Mouse (Mus musculus) forebrain, embryonic 10.5 days (tissue): ENCODE measurements around the gene Mtfr1l. TPM values are rescaled to one million over a fixed set of nuclear protein-coding genes. Genes with fewer than 3 reads are reported as not detected.

Source experiments
- DNase-seq: peaks from one replicate; pipeline ENCODE4 v3.0.0-alpha.2; 2017; ENCODE audit warnings: low spot score; ENCODE audit errors: extremely low spot score
- H3K27ac ChIP-seq: fragments of 300-500 bp; sonication (generic); 2 replicates; pipeline ENCODE4 v1.5.1; 2016; ENCODE audit warnings: mild to moderate bottlenecking
- H3K27me3 ChIP-seq: fragments of 300-500 bp; sonication (generic); 2 replicates; pipeline ENCODE4 v1.6.1; 2016; ENCODE audit warnings: mild to moderate bottlenecking; ENCODE audit not compliant: poor library complexity, severe bottlenecking
- H3K36me3 ChIP-seq: fragments of 300-500 bp; sonication (generic); replicated peaks from 2 replicates; pipeline ENCODE4 v1.6.1; 2016; ENCODE audit warnings: mild to moderate bottlenecking, moderate library complexity
- H3K4me1 ChIP-seq: fragments of 300-500 bp; sonication (generic); 2 replicates; pipeline ENCODE4 v1.6.1; 2016
- H3K4me3 ChIP-seq: fragments of 300-500 bp; sonication (generic); 2 replicates; pipeline ENCODE4 v1.5.1; 2016; ENCODE audit warnings: mild to moderate bottlenecking, moderate library complexity
- H3K9me3 ChIP-seq: fragments of 300-500 bp; sonication (generic); 2 replicates; pipeline ENCODE4 v1.6.1; 2016; ENCODE audit warnings: mild to moderate bottlenecking, moderate library complexity
- WGBS: fragments of 180-500 bp; shearing (Covaris S2); methylation state at CpG from one replicate; pipeline ENCODE4 v1.1.7; 2016; 5-methylcytosine and 5-hydroxymethylcytosine counted together
- polyA plus RNA-seq: library from polyadenylated mRNA; unstranded; fragments of >200 nt; fragmentation: Nextera tagmentation; extraction: Ambion mirVana; gene quantifications from 2 replicates; pipeline ENCODE4 v1.2.1, GENCODE M21; 2016

Gene Mtfr1l
- polyA plus RNA-seq, result 113 and 115 TPM in 2 replicates

- under 1% methylated on average over 71 of the region's 71 CpGs for WGBS
- no peaks in the 10 kb centered on the region for H3K27me3 ChIP-seq
- H3K36me3 ChIP-seq, result peaks cover 41% of the 10 kb centered on the region
- peak within 1 kb of the TSS; percentile 88 for H3K27ac ChIP-seq
- H3K9me3 ChIP-seq, result no peaks in the 10 kb centered on the region
- H3K4me1 ChIP-seq, result peaks cover 25% of the 10 kb centered on the region
- peak; percentile 99 for DNase-seq
- H3K4me3 ChIP-seq, result peak within 1 kb of the TSS; percentile 95
Observed at GRCm38 (mm10) chr4:134534932-134535786, at the start of gene Mtfr1l. Gene Mtfr1l, minus strand, starts transcription at chr4:134535387.

- peaks cover 7% of the 10 kb centered on the region; the same call in 1 of the 2 replicates for H3K27me3 ChIP-seq
- H3K4me3 ChIP-seq, result no peak overlapping the region
- no peak for DNase-seq
- H3K27ac ChIP-seq, result no peak overlapping the region
- no peaks in the 10 kb centered on the region for H3K36me3 ChIP-seq
- peaks cover 37% of the 10 kb centered on the region for H3K4me1 ChIP-seq
- H3K9me3 ChIP-seq, result no peaks in the 10 kb centered on the region
- WGBS, result 77% methylated on average over 3 of the region's 3 CpGs
Observed at GRCm38 (mm10) chr4:134583513-134583912, 48.3 kb upstream of the Mtfr1l start.

GRCm38 (mm10) chr4:134581365-134581764 is 46.2 kb upstream of the Mtfr1l start:
- Histone ChIP-seq H3K27ac (peak overlapping the region; percentile 51), H3K9me3 (no peaks in the 10 kb centered on the region), H3K4me3 (no peak overlapping the region), H3K27me3 (peaks cover 7% of the 10 kb centered on the region; the same call in 1 of the 2 replicates), H3K36me3 (no peaks in the 10 kb centered on the region), H3K4me1 (peaks cover 31% of the 10 kb centered on the region)
- DNase-seq, result no peak
- 68% methylated on average over 8 of the region's 8 CpGs for WGBS

GRCm38 (mm10) chr4:134580351-134581148 is 45.4 kb upstream of the Mtfr1l start:
- Histone ChIP-seq H3K4me3 (no peak overlapping the region), H3K27me3 (peaks cover 7% of the 10 kb centered on the region; the same call in 1 of the 2 replicates), H3K27ac (peak overlapping the region; percentile 45), H3K4me1 (peaks cover 33% of the 10 kb centered on the region), H3K9me3 (no peaks in the 10 kb centered on the region), H3K36me3 (no peaks in the 10 kb centered on the region)
- no peak for DNase-seq
- 84% methylated on average over 15 of the region's 15 CpGs for WGBS

- Histone ChIP-seq H3K4me1 (peaks cover 38% of the 10 kb centered on the region), H3K27me3 (peaks cover 7% of the 10 kb centered on the region; the same call in 1 of the 2 replicates), H3K27ac (peak overlapping the region; percentile 62), H3K36me3 (peaks cover 3% of the 10 kb centered on the region; the same call in 1 of the 2 replicates), H3K4me3 (no peak overlapping the region), H3K9me3 (no peaks in the 10 kb centered on the region)
- WGBS, result 32% methylated on average over 5 of the region's 5 CpGs
- no peak for DNase-seq
Observed at GRCm38 (mm10) chr4:134579620-134580019, 44.4 kb upstream of the Mtfr1l start.

GRCm38 (mm10) chr4:134579212-134579611 is 44.0 kb upstream of the Mtfr1l start:
- Histone ChIP-seq H3K27ac (peak overlapping the region; percentile 62), H3K9me3 (peaks cover under 1% of the 10 kb centered on the region; the same call in 1 of the 2 replicates), H3K36me3 (peaks cover 7% of the 10 kb centered on the region; the same call in 1 of the 2 replicates), H3K27me3 (peaks cover 7% of the 10 kb centered on the region; the same call in 1 of the 2 replicates), H3K4me3 (0 out of 2 replicates have a peak overlapping the region, but pooled peaks have one; percentile 6), H3K4me1 (peaks cover 38% of the 10 kb centered on the region)
- no peak for DNase-seq
- 23% methylated on average over 11 of the region's 11 CpGs for WGBS

GRCm38 (mm10) chr4:134578407-134578806 is 43.2 kb upstream of the Mtfr1l start:
- H3K36me3 ChIP-seq, result peaks cover 8% of the 10 kb centered on the region; the same call in 1 of the 2 replicates
- no peak overlapping the region for H3K4me3 ChIP-seq
- H3K9me3 ChIP-seq, result peaks cover 6% of the 10 kb centered on the region; the same call in 1 of the 2 replicates
- WGBS, result 71% methylated on average over 5 of the region's 5 CpGs
- DNase-seq, result no peak
- H3K27me3 ChIP-seq, result peaks cover 7% of the 10 kb centered on the region; the same call in 1 of the 2 replicates
- 0 out of 2 replicates have a peak overlapping the region, but pooled peaks have one; percentile 62 for H3K27ac ChIP-seq
- peaks cover 38% of the 10 kb centered on the region for H3K4me1 ChIP-seq

GRCm38 (mm10) chr4:134577281-134577680 is 42.1 kb upstream of the Mtfr1l start:
- no peak for DNase-seq
- no peak overlapping the region for H3K27ac ChIP-seq
- peaks cover 6% of the 10 kb centered on the region; the same call in 1 of the 2 replicates for H3K9me3 ChIP-seq
- peaks cover 7% of the 10 kb centered on the region; the same call in 1 of the 2 replicates for H3K27me3 ChIP-seq
- peaks cover 8% of the 10 kb centered on the region; the same call in 1 of the 2 replicates for H3K36me3 ChIP-seq
- 88% methylated on average over 2 of the region's 2 CpGs for WGBS
- H3K4me3 ChIP-seq, result no peak overlapping the region
- peaks cover 38% of the 10 kb centered on the region for H3K4me1 ChIP-seq

- H3K36me3 ChIP-seq, result peaks cover 8% of the 10 kb centered on the region; the same call in 1 of the 2 replicates
- peaks cover 27% of the 10 kb centered on the region for H3K4me1 ChIP-seq
- WGBS, result 68% methylated on average over 11 of the region's 11 CpGs
- no peak for DNase-seq
- H3K27me3 ChIP-seq, result peaks cover 3% of the 10 kb centered on the region; the same call in 1 of the 2 replicates
- peak overlapping the region; percentile 35; the same call in 1 of the 2 replicates for H3K27ac ChIP-seq
- H3K4me3 ChIP-seq, result no peak overlapping the region
- H3K9me3 ChIP-seq, result peaks cover 6% of the 10 kb centered on the region; the same call in 1 of the 2 replicates
Observed at GRCm38 (mm10) chr4:134575486-134575885, 40.3 kb upstream of the Mtfr1l start.

- Histone ChIP-seq H3K27me3 (peaks cover 15% of the 10 kb centered on the region; the same call in 1 of the 2 replicates), H3K4me1 (peaks cover 12% of the 10 kb centered on the region), H3K4me3 (no peak overlapping the region), H3K9me3 (peaks cover 6% of the 10 kb centered on the region; the same call in 1 of the 2 replicates), H3K27ac (no peak overlapping the region), H3K36me3 (peaks cover 12% of the 10 kb centered on the region)
- no peak for DNase-seq
- 88% methylated on average over 24 of the region's 24 CpGs for WGBS
Observed at GRCm38 (mm10) chr4:134572449-134573300, 37.5 kb upstream of the Mtfr1l start.

GRCm38 (mm10) chr4:134570704-134571451 is 35.7 kb upstream of the Mtfr1l start:
- WGBS, result 81% methylated on average over 14 of the region's 14 CpGs
- Histone ChIP-seq H3K4me3 (no peak overlapping the region), H3K27me3 (peaks cover 19% of the 10 kb centered on the region; the same call in 1 of the 2 replicates), H3K4me1 (peaks cover 18% of the 10 kb centered on the region), H3K9me3 (peaks cover 6% of the 10 kb centered on the region; the same call in 1 of the 2 replicates), H3K27ac (peak overlapping the region; percentile 32; the same call in 1 of the 2 replicates), H3K36me3 (peaks cover 20% of the 10 kb centered on the region)
- DNase-seq, result no peak
